In the genomic region with DNA sequence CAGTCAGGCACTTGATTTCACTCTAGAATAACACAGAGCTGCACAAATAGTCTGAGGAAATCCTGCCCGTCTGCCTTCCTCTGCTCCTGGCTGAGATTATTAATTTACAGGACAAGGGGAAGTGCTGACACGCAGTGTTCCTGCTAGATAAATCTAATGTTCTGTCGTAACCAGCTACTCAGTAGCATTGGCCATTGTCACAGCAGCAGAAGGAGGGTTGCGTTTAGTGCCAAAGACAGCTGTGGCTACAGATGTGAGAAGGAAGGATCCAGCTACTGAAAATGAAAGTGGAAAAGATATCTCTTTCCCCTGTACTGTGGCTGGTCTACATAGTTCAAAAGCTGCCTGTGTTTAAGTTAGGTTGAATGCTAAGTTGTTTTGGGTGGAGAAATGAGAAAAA, we compare ENCODE assay signal across 11 mouse cellular contexts. TPM values are rescaled to one million over a fixed set of nuclear protein-coding genes. Genes with fewer than 3 reads are reported as not detected.
DNase-seq lines count a peak whose midpoint lies in the region; ATAC-seq and TF ChIP-seq lines count a peak whose summit lies in the region.
"Had no signal": no experiment of that assay in that cellular context is flagged by ENCODE, and none has a peak within 500 bp of the region (broad histone marks: within the 10 kb centered on the region; RNA-seq: fewer than 3 reads in every experiment).

No protein-coding gene starts in this region.

- no peak for ATAC-seq in hindbrain, postnatal 0 days
- ATAC-seq in hindbrain, embryonic 11.5 days (ENCODE audit: low FRiP score), result no peak
- ATAC-seq in heart, embryonic 12.5 days (ENCODE audit: insufficient number of reproducible peaks, low FRiP score), result peak; percentile 57; the same call in 1 of the 2 replicates
- peak; percentile 53 for ATAC-seq in megakaryocyte, adult 5-6 weeks (ENCODE audit: poor library complexity, severe bottlenecking)
- ATAC-seq in cerebellum, adult (ENCODE audit: insufficient number of reproducible peaks, low FRiP score, low TSS enrichment), result no peak

- H3K9ac ChIP-seq in hindbrain, postnatal 0 days (replicated peaks; ENCODE audit: low read length), result no peak overlapping the region
- no peak overlapping the region for H3K9ac ChIP-seq in hindbrain, embryonic 11.5 days (ENCODE audit: low read depth, low read length)
- no peak overlapping the region for H3K9ac ChIP-seq in heart, embryonic 12.5 days

- peak; percentile 3 for DNase-seq in hindbrain, postnatal 0 days (ENCODE audit: low spot score)
- no peak for DNase-seq in hindbrain, embryonic 11.5 days (ENCODE audit: low spot score)
- peak; percentile 71 for DNase-seq in kidney, postnatal 14 days
- DNase-seq in thymus, postnatal 14 days, result no peak
- DNase-seq in midbrain, embryonic 10.5 days (ENCODE audit: low spot score), result no peak
- DNase-seq: right cerebral cortex, adult 18-20 months had no signal

- no peak overlapping the region for H3K27ac ChIP-seq in hindbrain, postnatal 0 days
- H3K27ac ChIP-seq in hindbrain, embryonic 11.5 days (ENCODE audit: low read depth, low read length), result no peak overlapping the region
- H3K27ac ChIP-seq in heart, embryonic 12.5 days (ENCODE audit: poor library complexity, severe bottlenecking), result peak overlapping the region; percentile 27; the same call in 1 of the 2 replicates
- no peak overlapping the region for H3K27ac ChIP-seq in midbrain, embryonic 10.5 days (replicated peaks)
- H3K27ac ChIP-seq: embryonic facial prominence, embryonic 10.5 days; left cerebral cortex, adult 2 months had no signal

- no peaks in the 10 kb centered on the region for H3K4me1 ChIP-seq in hindbrain, postnatal 0 days (ENCODE audit: insufficient read depth, low read length)
- no peaks in the 10 kb centered on the region for H3K4me1 ChIP-seq in hindbrain, embryonic 11.5 days (replicated peaks; ENCODE audit: control insufficient read depth, insufficient read depth, low read length)
- no peaks in the 10 kb centered on the region for H3K4me1 ChIP-seq in heart, embryonic 12.5 days (replicated peaks)
- no peaks in the 10 kb centered on the region for H3K4me1 ChIP-seq in midbrain, embryonic 10.5 days

- no peaks in the 10 kb centered on the region for H3K9me3 ChIP-seq in hindbrain, postnatal 0 days (ENCODE audit: low read length)
- no peaks in the 10 kb centered on the region for H3K9me3 ChIP-seq in hindbrain, embryonic 11.5 days (ENCODE audit: control insufficient read depth, low read length)
- H3K9me3 ChIP-seq in heart, embryonic 12.5 days (replicated peaks), result no peaks in the 10 kb centered on the region
- H3K9me3 ChIP-seq in midbrain, embryonic 10.5 days (replicated peaks), result no peaks in the 10 kb centered on the region
- H3K9me3 ChIP-seq: embryonic facial prominence, embryonic 10.5 days had no signal

- H3K36me3 ChIP-seq in hindbrain, postnatal 0 days (ENCODE audit: insufficient read depth, low read length), result no peaks in the 10 kb centered on the region
- H3K36me3 ChIP-seq in hindbrain, embryonic 11.5 days (ENCODE audit: control insufficient read depth, insufficient read depth, low read length), result no peaks in the 10 kb centered on the region
- H3K36me3 ChIP-seq in heart, embryonic 12.5 days, result peaks cover 18% of the 10 kb centered on the region
- peaks cover 44% of the 10 kb centered on the region for H3K36me3 ChIP-seq in midbrain, embryonic 10.5 days

- no peak overlapping the region for H3K4me3 ChIP-seq in hindbrain, postnatal 0 days (ENCODE audit: low read length)
- H3K4me3 ChIP-seq in hindbrain, embryonic 11.5 days (ENCODE audit: low read depth, low read length), result no peak overlapping the region
- H3K4me3 ChIP-seq in heart, embryonic 12.5 days, result no peak overlapping the region
- no peak overlapping the region for H3K4me3 ChIP-seq in midbrain, embryonic 10.5 days
- H3K4me3 ChIP-seq: embryonic facial prominence, embryonic 10.5 days; left cerebral cortex, adult 2 months had no signal

- WGBS in hindbrain, postnatal 0 days, result 74% methylated on average over 4 of the region's 4 CpGs
- 82% methylated on average over 4 of the region's 4 CpGs for WGBS in hindbrain, embryonic 11.5 days
- 39% methylated on average over 4 of the region's 4 CpGs for WGBS in heart, embryonic 12.5 days
- WGBS in midbrain, embryonic 10.5 days, result 86% methylated on average over 4 of the region's 4 CpGs

- H3K4me2 ChIP-seq in hindbrain, postnatal 0 days (ENCODE audit: low read depth, low read length), result no peak overlapping the region
- H3K4me2 ChIP-seq in hindbrain, embryonic 11.5 days (replicated peaks; ENCODE audit: low read depth, low read length), result no peak overlapping the region
- no peak overlapping the region for H3K4me2 ChIP-seq in heart, embryonic 12.5 days

- no peaks in the 10 kb centered on the region for H3K27me3 ChIP-seq in hindbrain, postnatal 0 days (ENCODE audit: insufficient read depth, low read length)
- no peaks in the 10 kb centered on the region for H3K27me3 ChIP-seq in hindbrain, embryonic 11.5 days (ENCODE audit: control insufficient read depth, insufficient read depth, low read length)
- no peaks in the 10 kb centered on the region for H3K27me3 ChIP-seq in heart, embryonic 12.5 days (replicated peaks)
- no peaks in the 10 kb centered on the region for H3K27me3 ChIP-seq in midbrain, embryonic 10.5 days (ENCODE audit: low read depth, poor library complexity, severe bottlenecking)

- TF ChIP-seq CTCF in hindbrain, postnatal 0 days (IDR thresholded peaks at IDR 0.05; ENCODE audit: low read depth), result no peak

RNA-seq across cellular contexts. Expression of gene Nr2c1, which starts 40.7 kb away (rescaled TPM):
- total RNA-seq in hindbrain, postnatal 0 days (2014; rRNA removed), result 5.2 and 8.5 TPM in 2 replicates
- polyA plus RNA-seq in hindbrain, postnatal 0 days (2015; fragmentation: Nextera tagmentation; extraction: Ambion mirVana), result 3.5 and 3.8 TPM in 2 replicates
- polyA plus RNA-seq in hindbrain, embryonic 11.5 days (2014; fragmentation: Nextera tagmentation; extraction: Ambion mirVana), result 12.3 and 14.3 TPM in 2 replicates
- polyA plus RNA-seq in heart, embryonic 12.5 days (2016; fragmentation: Nextera tagmentation; extraction: Ambion mirVana), result 7.1 and 8.7 TPM in 2 replicates
- total RNA-seq in megakaryocyte, adult 5-6 weeks (2015), result 9.8 and 10.6 TPM in 2 replicates
- total RNA-seq in megakaryocyte, adult 5-6 weeks (2017), result 3.5 and 3.9 TPM in 2 replicates
- polyA plus RNA-seq in midbrain, embryonic 10.5 days (2016; fragmentation: Nextera tagmentation; extraction: Ambion mirVana), result 12.3 and 12.6 TPM in 2 replicates

Comparison
In these comparisons a context has a peak if more than half of its experiments do, and no peak if none do; other contexts are left out.
1. DNase-seq: peak in hindbrain, postnatal 0 days (single experiment) and kidney, postnatal 14 days (single experiment); none in hindbrain, embryonic 11.5 days (single experiment), thymus, postnatal 14 days (single experiment) and midbrain, embryonic 10.5 days (single experiment).
2. ATAC-seq: peak in heart, embryonic 12.5 days (single experiment) and megakaryocyte, adult 5-6 weeks (single experiment); none in hindbrain, postnatal 0 days (single experiment), hindbrain, embryonic 11.5 days (single experiment) and cerebellum, adult (single experiment).